Mouse (Mus musculus): ENCODE results near the gene Rfc4. TPM values are rescaled to one million over a fixed set of nuclear protein-coding genes. Genes with fewer than 3 reads are reported as not detected.
A peak's percentile ranks its signal among the peaks of the same experiment; 100 is the strongest.

Rfc4 gene
- polyA plus RNA-seq, 1 experiment from 2014 or later: 237 TPM

DNA sequence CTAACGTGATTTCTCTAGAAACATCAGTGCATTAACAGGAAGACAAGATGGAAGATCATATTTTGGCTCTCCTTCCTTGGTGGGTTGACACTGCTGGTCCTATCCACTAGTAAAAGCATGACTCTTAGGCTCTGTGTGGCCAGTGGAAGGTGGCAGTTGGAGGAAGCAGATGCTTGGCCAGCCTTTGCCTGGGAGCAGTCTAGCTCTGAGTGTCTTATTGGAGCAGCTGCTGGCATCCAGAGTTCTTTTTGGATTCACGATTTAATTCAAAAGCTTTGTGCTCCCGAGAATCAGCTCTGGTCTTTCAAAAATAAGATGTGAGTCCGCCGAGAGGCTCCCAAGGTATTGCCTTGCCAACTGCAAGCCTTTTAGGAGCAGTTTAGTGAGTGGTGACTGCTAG is 17.7 kb upstream of the Rfc4 start:
- Histone ChIP-seq H3K4me3 (ENCODE audit: low read depth, low read length) (no peak overlapping the region), H3K4me1 (ENCODE audit: control insufficient read depth, insufficient read depth, low read length) (no peaks in the 10 kb centered on the region), H3K9ac (ENCODE audit: low read length) (no peak overlapping the region), H3K9me3 (ENCODE audit: control insufficient read depth, low read length) (no peaks in the 10 kb centered on the region), H3K36me3 (ENCODE audit: control insufficient read depth, insufficient read depth, low read length) (no peaks in the 10 kb centered on the region), H3K27ac (ENCODE audit: low read depth, low read length) (no peak overlapping the region), H3K27me3 (ENCODE audit: control insufficient read depth, insufficient read depth, low read length) (no peaks in the 10 kb centered on the region), H3K4me2 (no peak overlapping the region)
- 83% methylated on average over 5 of the region's 5 CpGs for WGBS
- DNase-seq (ENCODE audit: low spot score, missing footprints): no peak
- no peak for ATAC-seq (ENCODE audit: low FRiP score)

DNA sequence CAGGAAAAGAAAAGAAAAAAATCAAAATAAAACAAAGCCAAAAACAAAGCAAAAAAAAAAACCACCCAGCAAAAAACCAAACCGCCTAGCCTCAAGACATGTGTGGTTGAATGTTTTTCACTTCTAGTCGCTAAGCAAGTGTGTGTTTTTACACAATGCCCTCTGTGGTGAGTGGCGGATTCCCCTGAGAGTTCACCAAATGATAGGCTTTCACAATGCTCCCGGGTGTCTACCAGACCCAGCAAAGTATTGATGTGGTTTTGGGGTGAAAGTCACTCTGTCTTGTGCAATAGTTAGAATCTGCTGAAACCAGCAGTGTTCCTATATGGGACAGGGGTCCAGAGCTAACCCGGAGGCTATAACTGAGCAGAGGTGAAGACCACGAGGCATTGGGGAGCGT is 16.8 kb upstream of the Rfc4 start:
- H3K4me1 ChIP-seq (ENCODE audit: control insufficient read depth, insufficient read depth, low read length): no peaks in the 10 kb centered on the region
- DNase-seq (ENCODE audit: low spot score, missing footprints): peak; percentile 49
- H3K36me3 ChIP-seq (ENCODE audit: control insufficient read depth, insufficient read depth, low read length): no peaks in the 10 kb centered on the region
- WGBS: 93% methylated on average over 7 of the region's 7 CpGs
- no peak for ATAC-seq (ENCODE audit: low FRiP score)
- H3K4me2 ChIP-seq: no peak overlapping the region
- H3K27me3 ChIP-seq (ENCODE audit: control insufficient read depth, insufficient read depth, low read length): no peaks in the 10 kb centered on the region
- no peaks in the 10 kb centered on the region for H3K9me3 ChIP-seq (ENCODE audit: control insufficient read depth, low read length)
- no peak overlapping the region for H3K9ac ChIP-seq (ENCODE audit: low read length)
- no peak overlapping the region for H3K27ac ChIP-seq (ENCODE audit: low read depth, low read length)
- no peak overlapping the region for H3K4me3 ChIP-seq (ENCODE audit: low read depth, low read length)

DNA sequence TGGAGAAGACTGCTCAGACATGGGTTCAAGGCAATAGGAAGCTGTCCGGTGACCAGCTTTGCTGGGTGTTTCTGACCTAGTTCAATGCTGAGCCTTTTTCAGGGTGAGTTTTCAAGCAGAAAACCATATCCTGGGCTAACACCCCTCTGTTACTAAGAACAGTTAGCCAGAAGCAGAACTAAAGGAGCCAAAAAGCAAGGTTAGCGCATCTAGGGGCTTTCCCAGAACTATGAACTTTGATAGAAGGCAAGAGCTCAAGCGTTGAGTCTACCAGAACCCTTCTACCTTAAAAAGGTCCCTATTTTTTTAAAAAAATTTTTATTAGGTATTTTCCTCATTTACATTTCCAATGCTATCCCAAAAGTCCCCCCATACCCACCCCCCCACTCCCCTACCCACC is 13.4 kb upstream of the Rfc4 start:
- Histone ChIP-seq H3K36me3 (ENCODE audit: control insufficient read depth, insufficient read depth, low read length) (no peaks in the 10 kb centered on the region), H3K27ac (ENCODE audit: low read depth, low read length) (no peak overlapping the region), H3K9me3 (ENCODE audit: control insufficient read depth, low read length) (no peaks in the 10 kb centered on the region), H3K4me3 (ENCODE audit: low read depth, low read length) (no peak overlapping the region), H3K4me2 (no peak overlapping the region), H3K4me1 (ENCODE audit: control insufficient read depth, insufficient read depth, low read length) (no peaks in the 10 kb centered on the region), H3K27me3 (ENCODE audit: control insufficient read depth, insufficient read depth, low read length) (no peaks in the 10 kb centered on the region), H3K9ac (ENCODE audit: low read length) (no peak overlapping the region)
- DNase-seq (ENCODE audit: low spot score, missing footprints) (no peak), ATAC-seq (ENCODE audit: low FRiP score) (no peak)
- WGBS: 94% methylated on average over 3 of the region's 3 CpGs

DNA sequence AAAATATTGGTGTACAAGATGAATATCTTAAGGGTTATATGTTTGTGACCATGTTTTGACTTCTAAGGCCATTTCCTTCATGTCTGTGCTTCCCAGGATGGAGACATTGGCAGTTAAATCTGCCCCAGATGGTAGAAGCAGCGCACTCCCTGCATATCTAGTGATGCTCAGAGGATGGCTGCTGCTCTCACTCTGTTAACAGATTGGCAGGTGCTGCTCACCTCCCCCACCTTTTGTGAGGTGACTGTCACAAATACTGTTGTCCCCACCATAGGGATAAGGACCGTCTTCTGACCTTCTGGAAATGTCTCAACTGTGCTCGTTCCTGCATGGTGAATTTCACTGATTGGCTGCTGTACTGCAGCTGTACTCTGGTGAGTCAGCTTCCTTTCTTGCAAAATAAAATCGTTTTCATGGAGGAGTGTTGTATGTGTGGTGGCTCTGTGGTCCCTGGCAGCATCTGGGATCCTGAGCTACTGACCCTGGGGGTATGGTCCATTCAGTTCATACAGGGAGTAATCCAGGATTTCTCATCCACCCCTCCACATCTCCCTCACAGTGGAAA is 9.0 kb upstream of the Rfc4 start:
- no peak overlapping the region for H3K4me3 ChIP-seq (ENCODE audit: low read depth, low read length)
- ATAC-seq (ENCODE audit: low FRiP score) (no peak), DNase-seq (ENCODE audit: low spot score, missing footprints) (peak; percentile 68)
- no peaks in the 10 kb centered on the region for H3K4me1 ChIP-seq (ENCODE audit: control insufficient read depth, insufficient read depth, low read length)
- H3K36me3 ChIP-seq (ENCODE audit: control insufficient read depth, insufficient read depth, low read length): no peaks in the 10 kb centered on the region
- H3K9ac ChIP-seq (ENCODE audit: low read length): no peak overlapping the region
- no peaks in the 10 kb centered on the region for H3K9me3 ChIP-seq (ENCODE audit: control insufficient read depth, low read length)
- no peak overlapping the region for H3K4me2 ChIP-seq
- no peaks in the 10 kb centered on the region for H3K27me3 ChIP-seq (ENCODE audit: control insufficient read depth, insufficient read depth, low read length)
- 62% methylated on average over 4 of the region's 4 CpGs for WGBS
- H3K27ac ChIP-seq (ENCODE audit: low read depth, low read length): no peak overlapping the region

DNA sequence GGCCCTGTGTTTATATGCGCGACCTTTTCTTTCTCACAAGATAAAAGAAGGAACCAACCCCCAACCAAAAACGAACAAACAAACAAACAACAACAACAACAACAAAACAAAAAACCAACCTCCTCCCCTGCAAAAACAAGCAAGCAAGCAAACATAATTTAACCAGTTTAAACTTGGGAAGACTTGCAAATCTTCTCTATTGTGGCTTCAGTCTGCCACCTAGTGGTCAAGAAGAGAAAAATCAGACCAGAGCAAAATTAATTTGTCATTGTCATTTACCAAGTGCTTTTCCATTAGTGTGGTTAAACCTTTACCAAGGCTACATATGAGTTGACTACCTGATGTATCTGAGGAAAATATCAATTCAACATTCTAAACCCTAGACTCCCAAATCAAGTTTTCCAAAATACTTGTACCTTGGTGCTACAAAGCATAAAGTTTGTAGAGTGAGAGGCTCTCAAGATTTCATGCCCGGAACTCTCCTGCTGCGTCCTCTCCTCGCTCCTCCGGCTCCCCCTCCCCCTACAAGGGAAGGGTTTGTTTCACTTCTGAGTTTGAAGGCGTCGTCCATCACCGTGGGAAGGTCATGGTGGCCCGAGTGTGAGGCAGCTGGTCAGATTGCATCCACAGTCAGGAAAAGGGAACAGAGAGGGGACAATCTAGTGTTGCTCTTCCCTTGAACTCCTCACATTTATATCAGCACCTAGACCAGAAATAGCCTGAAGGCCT is 8.0 kb upstream of the Rfc4 start:
- H3K36me3 ChIP-seq (ENCODE audit: control insufficient read depth, insufficient read depth, low read length): no peaks in the 10 kb centered on the region
- H3K9ac ChIP-seq (ENCODE audit: low read length): no peak overlapping the region
- WGBS: 21% methylated on average over 11 of the region's 11 CpGs
- no peaks in the 10 kb centered on the region for H3K4me1 ChIP-seq (ENCODE audit: control insufficient read depth, insufficient read depth, low read length)
- H3K27ac ChIP-seq (ENCODE audit: low read depth, low read length): no peak overlapping the region
- H3K9me3 ChIP-seq (ENCODE audit: control insufficient read depth, low read length): no peaks in the 10 kb centered on the region
- H3K4me2 ChIP-seq: no peak overlapping the region
- no peak overlapping the region for H3K4me3 ChIP-seq (ENCODE audit: low read depth, low read length)
- ATAC-seq (ENCODE audit: low FRiP score) (no peak), DNase-seq (ENCODE audit: low spot score, missing footprints) (peak; percentile 87)
- no peaks in the 10 kb centered on the region for H3K27me3 ChIP-seq (ENCODE audit: control insufficient read depth, insufficient read depth, low read length)

DNA sequence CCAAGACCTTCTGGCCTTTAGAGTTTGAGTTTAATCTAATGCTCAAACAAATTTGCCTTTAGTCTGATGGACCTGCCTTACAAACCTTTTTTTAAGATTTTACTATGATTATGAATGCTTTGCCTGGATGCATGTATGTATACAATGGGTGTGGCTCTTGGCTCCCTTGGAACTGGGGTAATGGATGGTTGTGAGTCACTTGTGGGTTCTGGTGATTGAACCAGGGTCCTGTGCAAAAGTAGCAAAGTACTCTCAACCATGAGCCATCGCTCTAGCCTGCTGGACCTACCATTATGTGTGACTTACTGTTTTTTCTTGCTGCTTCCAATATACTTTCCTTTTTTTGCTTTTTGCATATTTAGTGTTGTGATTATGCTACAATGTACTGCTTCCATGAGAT is 4.8 kb upstream of the Rfc4 start:
- WGBS: 95% methylated on average over 1 of the region's 1 CpGs
- peaks cover 8% of the 10 kb centered on the region; the same call in 1 of the 2 replicates for H3K4me1 ChIP-seq (ENCODE audit: control insufficient read depth, insufficient read depth, low read length)
- H3K9ac ChIP-seq (ENCODE audit: low read length): no peak overlapping the region
- no peak overlapping the region for H3K27ac ChIP-seq (ENCODE audit: low read depth, low read length)
- no peaks in the 10 kb centered on the region for H3K36me3 ChIP-seq (ENCODE audit: control insufficient read depth, insufficient read depth, low read length)
- DNase-seq (ENCODE audit: low spot score, missing footprints) (peak; percentile 45), ATAC-seq (ENCODE audit: low FRiP score) (no peak)
- no peak overlapping the region for H3K4me3 ChIP-seq (ENCODE audit: low read depth, low read length)
- H3K4me2 ChIP-seq: no peak overlapping the region
- H3K27me3 ChIP-seq (ENCODE audit: control insufficient read depth, insufficient read depth, low read length): no peaks in the 10 kb centered on the region
- no peaks in the 10 kb centered on the region for H3K9me3 ChIP-seq (ENCODE audit: control insufficient read depth, low read length)

DNA sequence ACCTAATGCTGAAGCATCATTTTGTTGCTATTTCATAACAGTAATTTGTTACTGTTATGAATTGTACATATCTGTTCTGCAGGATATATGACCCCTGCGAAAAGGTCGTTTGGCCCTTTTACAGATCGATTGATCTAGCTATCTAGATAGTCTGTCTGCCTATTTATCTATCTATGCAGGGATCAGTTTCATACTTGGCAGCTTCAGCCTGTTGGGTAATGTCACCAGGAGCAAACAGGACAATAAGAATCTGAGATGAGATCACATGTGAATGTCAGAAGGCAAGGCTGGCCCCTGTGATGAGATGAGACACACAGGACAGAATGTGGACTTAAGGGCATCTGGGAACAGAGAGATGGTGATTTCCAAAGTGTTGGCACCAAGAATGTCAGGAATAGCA is 2.8 kb upstream of the Rfc4 start:
- no peak overlapping the region for H3K27ac ChIP-seq (ENCODE audit: low read depth, low read length)
- H3K27me3 ChIP-seq (ENCODE audit: control insufficient read depth, insufficient read depth, low read length): no peaks in the 10 kb centered on the region
- H3K4me1 ChIP-seq (ENCODE audit: control insufficient read depth, insufficient read depth, low read length): peaks cover 15% of the 10 kb centered on the region; the same call in 1 of the 2 replicates
- no peaks in the 10 kb centered on the region for H3K36me3 ChIP-seq (ENCODE audit: control insufficient read depth, insufficient read depth, low read length)
- ATAC-seq (ENCODE audit: low FRiP score): no peak
- H3K9ac ChIP-seq (ENCODE audit: low read length): no peak overlapping the region
- no peak overlapping the region for H3K4me2 ChIP-seq
- peak; percentile 12 for DNase-seq (ENCODE audit: low spot score, missing footprints)
- no peaks in the 10 kb centered on the region for H3K9me3 ChIP-seq (ENCODE audit: control insufficient read depth, low read length)
- H3K4me3 ChIP-seq (ENCODE audit: low read depth, low read length): no peak overlapping the region
- WGBS: 85% methylated on average over 3 of the region's 3 CpGs

DNA sequence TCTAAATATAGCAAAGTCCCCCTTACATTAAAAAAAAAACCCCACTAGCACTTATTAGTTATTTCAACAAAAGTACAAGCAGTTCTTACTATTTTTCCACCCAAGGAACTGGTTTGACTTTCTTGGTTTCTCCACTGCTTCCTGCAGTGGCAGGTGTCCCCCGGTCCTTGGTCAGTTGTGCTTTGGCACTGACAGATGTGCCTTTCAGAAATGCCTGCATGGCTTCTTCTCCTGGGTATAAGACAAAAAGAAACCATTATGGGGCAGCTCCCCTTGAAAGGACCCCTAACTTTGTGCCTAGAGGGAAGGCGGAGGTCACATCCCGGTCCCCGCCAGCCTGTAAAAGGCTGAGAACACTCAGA is 245 bp downstream of the Rfc4 start:
- Histone ChIP-seq H3K27me3 (ENCODE audit: control insufficient read depth, insufficient read depth, low read length) (no peaks in the 10 kb centered on the region), H3K9ac (ENCODE audit: low read length) (peak overlapping the region; percentile 94), H3K4me3 (ENCODE audit: low read depth, low read length) (peak overlapping the region; percentile 72), H3K9me3 (ENCODE audit: control insufficient read depth, low read length) (no peaks in the 10 kb centered on the region), H3K27ac (ENCODE audit: low read depth, low read length) (peak overlapping the region; percentile 95), H3K36me3 (ENCODE audit: control insufficient read depth, insufficient read depth, low read length) (0 out of 2 replicates have a peak, but pooled peaks cover 2% of the 10 kb centered on the region), H3K4me1 (ENCODE audit: control insufficient read depth, insufficient read depth, low read length) (peaks cover 15% of the 10 kb centered on the region; the same call in 1 of the 2 replicates), H3K4me2 (peak overlapping the region; percentile 81)
- 0% methylated on average over 4 of the region's 4 CpGs for WGBS
- DNase-seq (ENCODE audit: low spot score, missing footprints) (no peak), ATAC-seq (ENCODE audit: low FRiP score) (no peak; the same call in 1 of the 2 replicates)

DNA sequence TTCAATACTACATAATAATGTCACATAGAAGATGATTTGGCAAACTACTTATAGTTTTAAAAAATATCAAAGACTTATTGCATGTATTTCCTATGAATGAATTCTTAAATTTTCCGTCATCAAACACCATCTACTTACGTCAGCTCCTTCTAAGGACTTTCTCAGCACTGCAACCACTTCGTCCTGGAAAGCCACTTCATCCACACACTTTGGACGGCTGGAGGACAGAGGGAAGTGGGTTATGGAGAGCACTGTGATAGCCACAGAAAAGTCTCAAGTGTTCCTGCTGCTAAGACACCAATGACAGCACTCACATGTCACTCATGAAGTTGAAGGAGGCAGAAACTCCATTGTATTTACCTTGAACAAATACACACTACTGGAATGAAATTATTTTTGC is 3.1 kb downstream of the Rfc4 start:
- no peak for ATAC-seq (ENCODE audit: low FRiP score)
- peaks cover 15% of the 10 kb centered on the region; the same call in 1 of the 2 replicates for H3K4me1 ChIP-seq (ENCODE audit: control insufficient read depth, insufficient read depth, low read length)
- H3K27me3 ChIP-seq (ENCODE audit: control insufficient read depth, insufficient read depth, low read length): no peaks in the 10 kb centered on the region
- H3K4me3 ChIP-seq (ENCODE audit: low read depth, low read length): no peak overlapping the region
- no peak overlapping the region for H3K27ac ChIP-seq (ENCODE audit: low read depth, low read length)
- 91% methylated on average over 4 of the region's 4 CpGs for WGBS
- H3K9ac ChIP-seq (ENCODE audit: low read length): no peak overlapping the region
- H3K9me3 ChIP-seq (ENCODE audit: control insufficient read depth, low read length): no peaks in the 10 kb centered on the region
- H3K36me3 ChIP-seq (ENCODE audit: control insufficient read depth, insufficient read depth, low read length): peaks cover 6% of the 10 kb centered on the region; the same call in 1 of the 2 replicates
- DNase-seq (ENCODE audit: low spot score, missing footprints): no peak
- no peak overlapping the region for H3K4me2 ChIP-seq
